Mouse (Mus musculus) limb, embryonic 11.5 days (tissue): ENCODE measurements around the gene Obp1b. TPM values are rescaled to one million over a fixed set of nuclear protein-coding genes. Genes with fewer than 3 reads are reported as not detected.
"Not testable (repeated sequence)": the region's sequence is repeated elsewhere in the genome, so short reads cannot be mapped to it uniquely, and the experiment has no call there.

ENCODE experiments used
- ATAC-seq: fragments of 200-750 bp; cut with Nextera tagmentation; 2 replicates; pipeline ENCODE4 v1.8.0; 2017; ENCODE audit warnings: low read depth; ENCODE audit not compliant: insufficient number of reproducible peaks, low FRiP score, low TSS enrichment
- DNase-seq: peaks from one replicate; pipeline ENCODE4 v3.0.0-alpha.2; 2015; ENCODE audit warnings: low spot score
- H3K27ac ChIP-seq: fragments of 300-500 bp; sonication (generic); replicated peaks from 2 replicates; pipeline ENCODE4 v1.5.1; 2014; ENCODE audit warnings: low read depth, mild to moderate bottlenecking, low read length
- H3K27me3 ChIP-seq: fragments of 300-500 bp; sonication (generic); 2 replicates; pipeline ENCODE4 v1.6.1; 2014; ENCODE audit warnings: mild to moderate bottlenecking, low read length, mixed read lengths; ENCODE audit not compliant: control insufficient read depth, insufficient read depth
- H3K36me3 ChIP-seq: fragments of 300-500 bp; sonication (generic); 2 replicates; pipeline ENCODE4 v1.6.1; 2014; ENCODE audit warnings: mild to moderate bottlenecking, low read length, moderate library complexity, mixed read lengths; ENCODE audit not compliant: control insufficient read depth, insufficient read depth
- H3K4me1 ChIP-seq: fragments of 300-500 bp; sonication (generic); 2 replicates; pipeline ENCODE4 v1.6.1; 2014; ENCODE audit warnings: low read length, mixed read lengths; ENCODE audit not compliant: control insufficient read depth, insufficient read depth
- H3K4me2 ChIP-seq: fragments of 300-500 bp; sonication (generic); 2 replicates; pipeline ENCODE4 v1.6.1; 2014; ENCODE audit warnings: low read depth, mild to moderate bottlenecking, moderate library complexity; ENCODE audit not compliant: severe bottlenecking
- H3K4me3 ChIP-seq: fragments of 300-500 bp; sonication (generic); 2 replicates; pipeline ENCODE4 v1.5.1; 2014; ENCODE audit warnings: low read depth, low read length
- H3K9ac ChIP-seq: fragments of 300-500 bp; sonication (generic); 2 replicates; pipeline ENCODE4 v1.6.1; 2014; ENCODE audit warnings: mild to moderate bottlenecking, low read length
- H3K9me3 ChIP-seq: fragments of 300-500 bp; sonication (generic); 2 replicates; pipeline ENCODE4 v1.6.1; 2016; ENCODE audit warnings: low read length; ENCODE audit not compliant: control insufficient read depth
- WGBS: fragments of 180-500 bp; shearing (Covaris S2); extraction: QIAGEN DNeasy Blood & Tissue Kit; methylation state at CpG from one replicate; pipeline ENCODE4 v1.1.7; 2014; 5-methylcytosine and 5-hydroxymethylcytosine counted together
- polyA plus RNA-seq: library from polyadenylated mRNA; unstranded; fragments of >200 nt; fragmentation: Nextera tagmentation; extraction: Ambion mirVana; gene quantifications from 2 replicates; pipeline ENCODE4 v1.2.1, GENCODE M21; 2014

The Obp1b gene
- polyA plus RNA-seq: not detected in 2 replicates

DNA sequence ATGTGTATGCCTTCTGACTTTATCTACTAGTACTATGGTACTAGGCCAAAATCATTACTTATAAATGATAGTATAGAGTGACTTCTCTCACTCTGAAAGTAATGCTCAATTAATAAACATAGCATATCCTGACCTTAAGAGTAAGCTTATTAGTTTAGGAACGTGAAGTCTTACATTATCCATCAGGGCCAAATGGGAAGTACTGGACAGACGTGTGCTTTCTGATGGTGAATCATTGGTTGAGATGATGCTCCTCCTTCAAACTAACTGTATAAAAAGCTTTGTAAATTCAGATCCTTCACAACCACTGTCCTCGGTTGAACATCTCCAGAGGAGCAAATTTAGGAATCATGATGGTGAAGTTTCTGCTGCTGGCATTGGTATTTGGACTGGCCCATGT lies at the start of gene Obp1b:
TSS of gene Obp1b (plus strand) at position 301 of the 400 bp plus-strand sequence.
- not testable (repeated sequence) for H3K4me1 ChIP-seq, ATAC-seq, H3K4me3 ChIP-seq, DNase-seq, H3K27ac ChIP-seq, H3K9ac ChIP-seq, H3K27me3 ChIP-seq, H3K9me3 ChIP-seq, H3K4me2 ChIP-seq, H3K36me3 ChIP-seq
- no CpG with 5 or more reads among the region's 3 CpGs for WGBS

GRCm38 (mm10) chrX:78202220-78202619 lies 15.6 kb downstream of the Obp1b start:
- H3K27ac ChIP-seq, H3K9me3 ChIP-seq, DNase-seq, H3K4me3 ChIP-seq, ATAC-seq, H3K36me3 ChIP-seq, H3K4me1 ChIP-seq, H3K9ac ChIP-seq, H3K4me2 ChIP-seq, H3K27me3 ChIP-seq: not testable (repeated sequence)
- WGBS: 71% methylated on average over 1 of the region's 1 CpGs

DNA sequence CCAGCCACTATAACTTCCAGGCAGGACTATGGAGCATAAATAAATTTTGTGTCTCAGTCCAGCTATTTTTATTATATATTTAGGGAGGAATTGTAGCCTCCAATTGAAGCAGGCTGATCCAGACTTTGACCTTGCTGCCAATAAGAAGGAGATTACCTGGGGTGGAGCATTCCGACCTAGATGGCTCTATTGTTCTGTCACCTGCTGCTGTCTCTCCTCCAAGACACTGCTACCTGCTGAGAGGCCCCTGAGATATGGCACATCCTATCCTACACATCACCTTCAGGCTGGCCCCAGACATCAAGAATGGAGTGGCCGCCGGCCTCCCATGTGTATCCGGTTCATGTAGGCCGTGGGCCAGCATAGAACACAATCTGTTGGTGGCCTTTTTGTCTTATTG lies 16.3 kb downstream of the Obp1b start:
- Histone ChIP-seq H3K9me3 (no peaks in the 10 kb centered on the region), H3K27ac (no peak overlapping the region), H3K36me3 (no peaks in the 10 kb centered on the region), H3K4me3 (no peak overlapping the region), H3K4me1 (no peaks in the 10 kb centered on the region), H3K27me3 (no peaks in the 10 kb centered on the region), H3K9ac (no peak overlapping the region), H3K4me2 (no peak overlapping the region)
- ATAC-seq: no peak
- no peak for DNase-seq
- WGBS: 91% methylated on average over 5 of the region's 5 CpGs

Other genes with a start within 250 kb of the Obp1b start
- gene Obp1a, start 95.4 kb upstream of the Obp1b start, polyA plus RNA-seq: not detected in 2 replicates
- gene Gm5938, start 61.3 kb upstream of the Obp1b start, polyA plus RNA-seq: not detected in 2 replicates
- not detected in 2 replicates for gene Gm14743, start 59.1 kb downstream of the Obp1b start, polyA plus RNA-seq
- gene 4930480E11Rik, start 182.9 kb downstream of the Obp1b start, polyA plus RNA-seq: not detected in 2 replicates